Mouse (Mus musculus) cerebellum, postnatal 25 days (tissue): ENCODE results near the gene Gm20767.
"Not testable (repeated sequence)": the region's sequence is repeated elsewhere in the genome, so short reads cannot be mapped to it uniquely, and the experiment has no call there.

Experiments used
- DNase-seq, 2 experiments: peaks; one replicate each; pipeline ENCODE4 v3.0.0; 2021; ENCODE audit warnings: mixed read lengths in 2 of 2

Gene Gm20767

DNA sequence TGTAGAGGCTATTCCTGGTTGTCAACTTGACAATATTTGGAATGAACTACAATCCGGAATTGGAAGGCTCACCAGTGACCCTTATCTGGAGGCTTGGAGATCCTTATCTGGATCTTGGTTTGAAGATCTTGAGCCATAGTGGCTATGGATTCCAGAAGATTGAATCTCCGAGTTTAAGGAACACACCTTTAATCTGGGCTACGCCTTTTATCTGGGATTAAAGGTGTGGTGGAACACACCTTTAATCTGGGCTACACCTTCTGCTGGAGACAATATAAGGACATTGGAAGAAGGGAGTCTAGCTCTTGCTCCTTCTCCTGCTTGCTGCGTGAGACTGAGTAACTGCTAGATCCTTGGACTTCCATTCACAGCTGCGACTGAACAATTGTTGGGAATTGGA lies at the start of gene Gm20767:
Gm20767 (plus strand) TSS at position 301 of the 400 bp plus-strand sequence.
- DNase-seq: not testable (repeated sequence)

DNA sequence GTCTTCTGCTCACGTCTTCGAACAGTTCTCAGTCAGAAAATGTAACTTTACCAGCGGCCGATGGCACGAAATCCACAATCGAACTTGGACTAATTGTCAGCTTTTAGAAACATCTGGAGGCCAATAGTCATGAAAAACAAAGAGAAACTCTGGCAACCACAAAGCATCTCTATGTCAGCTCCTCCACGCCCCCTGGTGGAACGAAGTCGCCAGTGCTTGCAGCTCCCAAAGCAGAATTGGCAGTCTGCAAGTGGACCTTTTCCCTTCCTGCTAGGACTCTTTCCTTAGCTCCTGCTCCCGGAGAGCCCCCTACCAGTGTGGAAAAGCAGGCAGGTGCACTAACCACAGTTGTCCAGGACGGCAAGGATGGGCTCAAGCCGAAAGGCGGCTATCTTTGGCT lies 47.1 kb upstream of the Gm20767 start:
- DNase-seq: not testable (repeated sequence)

DNA sequence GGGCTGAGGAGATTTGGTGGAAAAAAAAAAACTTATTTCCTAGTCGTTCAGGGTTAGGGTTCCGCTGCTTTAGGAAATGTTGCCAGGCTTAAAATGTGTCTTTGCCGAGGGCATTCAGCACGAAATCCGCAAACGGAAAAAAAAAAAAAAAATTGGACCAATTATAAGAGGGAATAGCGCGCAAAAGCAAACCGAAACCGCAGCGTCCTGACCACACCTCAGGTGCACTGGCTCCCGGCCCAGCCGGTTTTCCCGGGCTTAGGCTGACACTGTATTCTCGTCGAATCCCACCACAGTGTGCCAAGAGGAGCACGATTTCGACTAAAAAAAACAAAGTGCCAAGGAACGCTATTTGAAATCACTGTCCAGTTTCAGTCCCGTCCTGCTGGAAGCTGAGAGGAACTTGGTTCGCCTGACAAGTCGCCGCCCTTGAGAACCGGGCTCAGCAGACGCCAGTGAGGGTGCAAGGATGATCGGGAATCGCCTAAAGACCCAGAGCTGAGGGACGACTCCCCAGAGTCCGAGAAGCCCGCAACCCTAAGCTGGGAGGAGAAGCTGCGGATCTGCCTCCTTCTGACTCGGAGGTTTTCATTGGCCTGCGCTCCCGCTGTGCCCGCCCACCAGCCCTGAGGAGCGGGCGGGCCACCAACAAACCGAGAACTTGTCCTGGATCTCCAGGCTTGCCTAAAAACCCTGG lies 43.7 kb upstream of the Gm20767 start:
- peak; percentile 11 to 13 for DNase-seq

DNA sequence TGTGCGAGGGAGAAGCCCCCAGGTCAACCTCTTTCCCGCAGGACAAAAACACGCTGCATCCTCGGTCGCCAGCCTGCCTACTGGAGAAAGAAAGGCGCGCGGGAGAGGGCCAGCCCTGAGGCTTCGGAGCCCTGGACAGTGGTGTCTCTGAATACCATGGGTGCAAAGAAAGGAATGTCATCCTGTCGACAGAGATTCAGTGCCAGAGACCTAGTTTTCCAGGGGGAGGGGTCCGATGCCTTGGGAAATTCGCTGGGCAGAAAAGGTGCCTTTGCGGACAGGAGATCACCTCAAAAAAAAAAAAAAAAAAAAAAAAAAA lies 43.1 kb upstream of the Gm20767 start:
- DNase-seq: not testable (repeated sequence)

DNA sequence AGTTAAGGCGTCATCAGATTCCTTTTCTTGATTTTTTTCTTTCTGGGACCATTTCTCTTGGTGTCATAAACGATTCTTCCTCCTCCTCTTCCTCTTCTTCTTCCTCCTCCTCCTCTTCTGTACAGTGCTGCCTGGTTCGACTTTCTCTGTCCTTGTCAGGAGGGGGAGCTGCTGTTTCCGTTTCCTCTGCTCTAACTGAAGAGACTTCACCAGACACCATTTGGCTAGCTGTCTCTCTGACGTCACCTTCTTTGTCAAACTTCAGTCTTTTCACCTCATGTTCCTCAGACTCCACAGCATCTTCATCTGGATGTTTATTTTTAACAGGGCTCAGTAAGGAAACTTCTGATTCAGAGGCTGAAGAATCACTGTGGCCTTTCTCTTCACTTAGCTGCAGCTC lies 40.7 kb upstream of the Gm20767 start:
- DNase-seq: not testable (repeated sequence)

DNA sequence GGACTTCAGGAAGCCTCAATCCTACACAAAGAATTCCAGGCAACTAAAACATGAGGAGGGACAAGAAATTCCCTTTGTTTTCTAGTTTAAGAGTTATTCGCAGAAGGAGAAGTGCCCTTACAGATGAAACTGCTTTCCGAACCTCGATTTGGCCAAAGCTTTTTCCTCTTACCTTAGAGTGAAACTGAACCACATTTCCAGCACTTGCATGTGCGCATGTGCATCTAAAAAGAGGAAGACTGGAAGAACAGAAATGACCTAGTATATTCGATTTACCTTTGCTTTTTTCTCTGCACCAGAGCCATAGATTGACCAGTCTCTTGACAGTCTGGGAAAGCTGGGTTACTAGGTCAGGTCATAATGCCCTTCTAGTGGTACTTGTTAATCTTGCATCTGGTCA lies 33.5 kb upstream of the Gm20767 start:
- not testable (repeated sequence) for DNase-seq

DNA sequence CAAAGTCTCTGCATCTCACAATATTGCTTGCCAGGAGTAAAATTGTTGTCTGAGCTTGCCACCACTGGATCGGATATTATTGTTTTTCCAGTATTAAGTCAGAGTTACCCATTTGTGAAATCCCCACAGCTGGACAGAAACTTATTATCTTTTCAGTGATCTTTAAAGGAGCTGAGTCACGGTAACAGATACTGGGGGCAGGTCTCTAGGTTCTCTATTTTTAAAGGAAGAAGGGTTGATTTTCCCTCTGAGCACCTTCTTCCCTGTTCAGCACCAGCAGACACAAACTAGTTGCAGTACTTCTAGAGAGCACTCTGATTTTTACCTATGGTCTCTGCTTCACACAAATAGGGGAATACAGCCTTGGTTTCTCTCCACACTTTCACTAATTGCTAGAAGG lies 33.0 kb upstream of the Gm20767 start:
- DNase-seq: not testable (repeated sequence)

DNA sequence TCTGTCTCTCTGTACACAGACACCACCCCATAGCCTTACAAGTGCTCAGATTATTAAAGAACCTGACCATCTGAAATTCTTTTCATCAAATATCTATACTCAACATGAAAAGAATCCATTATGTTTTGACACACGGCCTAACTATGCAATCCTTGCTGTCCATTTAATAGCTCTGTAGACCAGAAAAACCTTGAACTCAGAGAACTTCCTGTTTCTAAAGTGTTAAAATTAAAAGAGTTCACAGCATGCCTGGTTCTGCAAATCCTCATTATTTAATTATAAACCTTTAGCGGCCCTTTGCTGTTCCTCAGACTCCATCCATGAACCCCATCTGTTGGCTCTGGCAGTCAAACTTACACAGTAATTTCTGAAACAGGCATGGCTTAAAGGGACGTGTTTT lies 2.3 kb downstream of the Gm20767 start:
- not testable (repeated sequence) for DNase-seq

DNA sequence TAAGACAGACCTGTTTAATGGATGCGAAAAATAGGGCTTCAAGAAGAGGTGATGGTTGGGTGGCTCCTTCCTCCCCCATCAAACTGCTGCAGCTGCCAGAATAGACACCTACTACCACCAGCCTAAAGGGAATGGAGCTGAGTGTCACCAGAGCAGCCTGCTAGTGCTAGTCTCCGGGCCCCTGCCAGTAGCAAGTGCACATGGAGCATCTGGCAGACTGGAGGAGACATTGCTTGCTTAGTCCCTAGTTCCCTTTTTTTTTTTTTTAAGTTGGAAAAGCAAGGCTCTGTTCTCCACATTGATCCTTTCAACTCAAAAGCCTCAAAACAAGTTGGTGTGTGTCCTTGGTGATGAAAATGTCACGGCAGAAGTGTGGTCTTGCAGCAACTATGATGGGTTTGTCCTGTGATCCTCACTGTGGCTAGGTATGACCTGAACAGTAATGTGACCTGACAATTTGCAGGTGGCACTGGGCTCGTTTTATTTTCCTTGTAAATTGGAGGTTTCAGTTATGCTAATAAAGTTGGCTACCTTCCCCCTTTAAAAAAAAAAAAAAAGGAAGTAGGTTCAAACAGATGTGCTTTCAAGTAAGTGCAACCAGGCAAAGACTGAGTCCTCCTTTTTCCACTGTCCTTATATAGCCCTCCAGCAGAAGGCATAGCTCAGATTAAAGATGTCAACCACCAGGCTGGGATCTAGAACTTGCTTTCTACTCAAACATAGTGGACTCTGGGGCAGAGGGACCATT lies 9.8 kb downstream of the Gm20767 start:
- DNase-seq: not testable (repeated sequence)

DNA sequence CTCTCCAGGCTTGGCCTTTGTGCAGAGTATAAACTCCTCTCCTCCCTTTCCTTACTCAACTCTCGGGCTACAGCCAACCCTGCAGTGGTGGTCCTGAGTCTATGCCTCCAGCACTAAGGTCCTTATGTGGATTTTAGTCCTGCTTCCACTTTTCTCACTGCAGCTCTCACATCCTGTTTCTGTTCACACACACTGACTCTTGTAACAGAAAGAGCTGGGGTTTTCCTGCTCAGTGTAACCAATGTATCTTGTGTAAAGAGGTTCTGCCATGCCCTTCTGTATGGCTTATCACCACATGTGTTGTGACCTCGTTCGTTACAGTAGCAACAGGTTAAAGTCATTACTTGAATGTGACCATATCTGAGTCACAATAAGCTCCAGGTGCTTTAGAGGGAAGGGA lies 10.5 kb downstream of the Gm20767 start:
- not testable (repeated sequence) for DNase-seq

DNA sequence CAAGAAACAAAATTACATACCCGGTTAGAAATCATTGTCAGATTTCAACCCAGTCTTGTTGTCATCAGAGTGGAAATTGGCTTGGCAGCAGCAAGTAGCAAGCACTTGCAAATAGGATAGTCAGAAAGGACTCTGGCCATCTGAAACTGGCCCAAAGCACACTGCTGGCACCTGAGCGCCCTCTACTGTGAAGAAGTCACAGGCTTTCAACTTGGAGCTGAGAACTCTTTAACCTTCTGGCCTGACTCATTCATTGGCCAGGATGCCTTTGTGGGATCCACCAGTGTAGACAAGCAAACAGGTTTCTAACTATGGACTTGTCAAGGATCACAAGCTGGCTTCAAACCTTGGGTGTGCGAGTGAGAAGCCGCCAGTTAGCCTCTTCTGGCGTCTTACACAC lies 28.3 kb downstream of the Gm20767 start:
- DNase-seq: peak; percentile 5 to 6

DNA sequence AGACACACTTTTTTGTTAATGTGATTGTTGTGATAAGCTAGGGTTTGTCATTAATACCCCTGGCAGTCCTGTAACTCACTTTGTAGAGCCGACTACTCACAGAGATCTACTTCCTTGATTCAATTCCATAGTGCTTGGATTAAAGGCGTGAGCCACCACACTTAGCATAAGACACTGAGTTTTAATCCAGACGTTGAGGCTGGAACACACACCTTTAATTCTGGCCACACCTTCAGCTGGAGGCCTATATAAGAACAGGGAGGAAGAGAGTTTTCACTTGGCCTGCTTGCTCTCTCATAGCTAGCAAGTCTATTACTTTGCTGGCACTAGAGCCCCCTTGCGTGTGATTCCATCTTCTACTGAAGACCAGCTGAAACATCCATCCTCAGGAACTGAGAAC lies 32.1 kb downstream of the Gm20767 start, which contains the start of gene Gm21818:
Gm21818 (plus strand) TSS at position 301 of the 400 bp plus-strand sequence.
- DNase-seq: not testable (repeated sequence)

DNA sequence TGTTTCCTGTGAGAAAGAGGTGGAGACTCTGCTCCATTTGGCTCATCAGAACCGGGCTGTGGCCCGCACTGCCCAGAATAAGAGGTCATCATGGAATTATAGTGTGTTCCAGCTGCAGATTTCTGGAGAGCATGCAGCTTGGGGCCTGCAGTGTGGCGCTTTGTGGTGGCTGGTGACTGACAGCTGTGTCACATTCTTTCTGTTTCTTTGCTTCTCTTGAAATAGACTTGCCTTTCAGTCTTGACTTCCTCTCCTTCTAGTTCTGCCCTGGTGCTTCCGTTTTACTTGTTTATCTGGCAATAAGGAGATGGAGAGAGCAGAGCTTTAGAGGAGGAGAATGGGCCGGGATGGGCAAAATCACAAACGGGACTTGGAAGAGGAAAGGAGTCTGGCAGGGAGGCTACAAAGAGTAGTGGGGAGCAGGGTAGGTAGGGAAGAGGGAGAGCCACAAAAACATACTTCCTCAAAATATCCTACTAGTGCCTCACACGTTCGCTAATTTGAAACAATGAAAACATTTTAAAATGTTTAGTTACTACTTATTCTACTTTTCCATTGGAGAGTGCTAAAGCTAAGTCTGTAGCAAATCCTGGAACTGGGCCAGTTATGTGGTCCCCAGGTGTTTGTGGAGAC lies 56.3 kb downstream of the Gm20767 start:
- not testable (repeated sequence) for DNase-seq
